Mouse (Mus musculus): ENCODE measurements around the gene Cers6.

Cers6 gene

DNA sequence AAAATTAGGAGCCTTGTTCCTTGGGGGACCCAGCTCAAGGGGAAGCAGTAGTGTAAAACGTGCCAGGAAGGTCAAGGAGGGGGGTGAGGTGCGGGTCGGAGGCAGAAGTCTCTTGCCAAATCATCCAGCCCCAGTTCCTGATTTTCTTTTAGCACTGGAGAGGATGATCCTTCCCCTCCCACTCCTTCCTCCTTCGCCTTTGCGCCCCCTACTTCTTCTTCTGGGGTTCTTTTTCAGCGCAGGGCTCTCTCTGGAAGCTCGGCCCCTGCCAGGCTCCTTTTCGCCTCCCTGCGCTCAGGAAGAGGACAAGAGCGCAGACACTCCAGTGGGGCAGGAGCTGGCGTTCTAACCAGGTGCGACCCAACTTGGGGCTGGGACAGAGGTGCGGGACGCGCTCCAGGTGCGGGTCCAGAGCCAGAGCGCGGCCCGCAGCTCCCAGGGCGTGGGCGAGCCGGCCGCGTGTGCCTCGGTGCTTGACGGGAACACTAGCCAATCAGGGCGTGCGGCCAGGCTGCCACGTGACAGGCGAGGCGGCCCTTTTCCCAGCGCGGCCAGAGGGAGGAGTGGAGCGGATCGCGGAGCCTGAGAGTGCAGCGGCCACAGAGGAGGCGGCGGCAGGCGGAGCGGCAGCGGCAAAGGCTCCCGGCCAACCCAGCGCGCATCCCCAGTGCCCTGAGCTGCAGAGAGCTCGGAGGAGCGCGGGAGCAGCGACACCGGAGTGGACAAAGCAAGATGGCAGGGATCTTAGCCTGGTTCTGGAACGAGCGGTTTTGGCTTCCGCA is at the start of gene Cers6:
Gene Cers6, plus strand, starts transcription at position 538 of the 782 bp plus-strand sequence.
- DNase-seq (ENCODE audit: low spot score in 2 of 2), result peak; percentile 90 to 98

DNA sequence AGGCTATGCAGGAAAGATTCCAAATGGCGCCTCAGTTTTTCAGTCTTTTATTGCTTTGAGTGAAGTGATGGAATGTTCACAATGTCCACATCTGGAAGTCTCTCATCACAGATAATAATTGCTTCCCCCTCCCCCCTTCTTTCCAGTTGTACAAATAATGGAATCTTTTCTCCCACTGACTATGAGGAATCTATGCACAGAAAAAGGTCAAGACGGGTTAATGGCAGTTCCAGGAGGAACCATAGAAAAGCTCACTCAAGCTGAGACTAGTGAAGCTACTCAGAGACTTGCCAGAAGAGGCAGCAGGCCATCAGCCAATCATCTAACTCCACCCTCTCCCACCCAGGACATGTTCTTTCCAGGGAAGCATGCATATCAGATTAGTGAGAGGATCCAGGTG is 46.8 kb upstream of the Cers6 start:
- DNase-seq (ENCODE audit: low spot score in 2 of 2), result no peak

DNA sequence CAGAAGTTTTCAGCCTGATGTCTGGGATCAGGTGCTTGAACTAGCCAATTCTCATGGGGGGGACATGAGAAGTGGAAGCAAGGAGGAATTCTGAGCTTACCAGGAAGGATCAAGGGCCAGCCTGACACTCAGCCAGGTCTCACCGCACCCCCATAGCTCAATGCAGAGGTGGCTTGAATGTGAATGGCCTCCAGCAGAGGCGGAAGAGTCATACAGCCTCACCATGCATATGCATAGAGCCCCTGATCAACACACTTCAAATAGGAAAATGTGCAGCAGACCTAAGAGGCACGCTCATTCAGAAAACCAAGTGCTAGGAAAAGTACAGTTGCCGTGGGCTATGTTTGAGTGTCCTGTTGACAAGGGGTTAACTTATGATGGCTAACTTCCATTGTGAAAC is 42.2 kb upstream of the Cers6 start:
- no peak for DNase-seq (ENCODE audit: low spot score in 2 of 2)

DNA sequence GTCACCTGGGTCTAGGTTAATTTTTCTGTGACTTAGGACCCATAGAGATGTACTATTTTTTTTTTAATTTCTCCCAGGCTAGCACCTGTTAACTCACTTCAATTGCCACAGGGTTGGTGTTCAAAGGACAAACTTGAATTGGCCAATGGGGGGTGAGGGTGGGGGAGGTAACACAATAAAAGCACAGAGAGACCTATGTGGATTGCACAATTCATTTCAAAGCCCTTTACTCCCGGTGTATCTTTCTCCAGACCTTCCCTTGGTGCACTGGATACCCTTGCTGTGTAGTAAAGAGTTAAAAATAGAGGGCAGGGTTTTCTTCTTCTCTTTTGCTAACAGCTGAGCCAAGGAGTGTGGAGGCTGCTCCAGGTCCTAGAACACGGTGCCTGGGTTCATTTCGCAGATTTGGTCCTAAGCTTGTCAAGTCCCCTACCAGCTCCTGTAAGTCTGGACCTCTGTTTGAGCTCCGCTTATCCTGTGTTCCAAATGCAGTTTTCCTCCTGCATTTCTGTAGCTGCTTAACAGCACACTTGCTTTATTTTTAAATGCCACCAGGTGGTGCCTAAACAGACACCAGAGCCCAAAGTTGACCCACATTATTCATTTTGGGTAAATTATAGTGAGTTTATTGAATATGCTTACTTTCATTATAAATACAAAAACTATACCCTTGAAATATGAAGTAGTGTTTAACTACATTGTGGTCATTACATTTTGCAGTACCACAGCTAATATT is 38.9 kb upstream of the Cers6 start:
- no peak for DNase-seq (ENCODE audit: low spot score in 2 of 2)

DNA sequence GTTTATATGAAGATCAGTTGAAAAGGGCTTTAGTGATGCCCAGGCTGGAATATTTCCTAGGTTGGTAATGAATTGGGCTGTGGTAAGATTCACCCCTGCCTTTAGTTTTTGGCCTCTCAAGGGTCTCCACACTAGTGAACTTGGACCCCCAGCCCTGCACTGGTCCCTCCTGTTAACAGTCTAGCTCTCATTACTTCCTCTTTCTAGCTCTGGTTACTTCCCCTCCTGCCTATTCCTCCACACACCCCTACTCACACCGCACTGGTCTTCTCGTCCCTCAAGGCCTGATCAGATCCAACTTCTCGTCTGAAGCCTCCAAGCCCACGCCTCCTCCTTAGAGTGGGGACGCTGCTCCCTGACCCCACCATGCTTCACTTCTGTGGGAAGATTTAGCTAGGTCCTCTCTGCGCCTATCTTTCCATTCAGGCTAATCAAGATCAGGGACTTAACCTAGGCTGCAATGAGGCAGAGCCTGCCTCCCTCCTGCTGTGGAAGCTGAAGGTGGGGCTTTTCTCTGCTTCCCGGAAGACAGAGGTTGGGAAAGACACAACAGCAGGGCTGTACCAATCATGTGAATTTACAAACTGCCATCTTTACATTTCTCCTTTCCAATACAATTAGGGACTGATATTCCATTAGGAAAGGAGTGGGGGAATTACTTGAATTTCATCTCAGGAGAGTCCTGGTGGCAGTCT is 35.8 kb upstream of the Cers6 start:
- DNase-seq (ENCODE audit: low spot score in 2 of 2), result no peak

DNA sequence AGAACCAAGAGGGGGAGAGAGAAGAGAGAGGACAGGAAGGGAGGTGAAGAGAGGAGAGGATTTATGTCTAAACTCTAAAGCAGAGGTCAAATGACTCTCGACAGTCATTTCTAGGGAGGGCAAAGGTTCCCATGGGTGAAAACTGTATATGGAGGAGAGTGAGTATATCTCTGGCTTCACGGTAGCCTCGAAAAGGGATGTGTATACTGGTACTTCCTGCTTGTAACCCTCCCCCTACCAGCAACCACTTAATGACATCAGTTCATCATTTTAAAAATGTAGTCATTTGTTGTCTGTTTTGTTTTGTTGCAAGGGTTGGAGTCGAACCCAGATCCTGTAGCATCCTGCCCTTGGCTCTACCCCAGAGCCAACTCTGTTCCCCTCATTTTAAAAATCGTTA is 17.9 kb upstream of the Cers6 start:
- DNase-seq (ENCODE audit: low spot score in 2 of 2), result no peak

DNA sequence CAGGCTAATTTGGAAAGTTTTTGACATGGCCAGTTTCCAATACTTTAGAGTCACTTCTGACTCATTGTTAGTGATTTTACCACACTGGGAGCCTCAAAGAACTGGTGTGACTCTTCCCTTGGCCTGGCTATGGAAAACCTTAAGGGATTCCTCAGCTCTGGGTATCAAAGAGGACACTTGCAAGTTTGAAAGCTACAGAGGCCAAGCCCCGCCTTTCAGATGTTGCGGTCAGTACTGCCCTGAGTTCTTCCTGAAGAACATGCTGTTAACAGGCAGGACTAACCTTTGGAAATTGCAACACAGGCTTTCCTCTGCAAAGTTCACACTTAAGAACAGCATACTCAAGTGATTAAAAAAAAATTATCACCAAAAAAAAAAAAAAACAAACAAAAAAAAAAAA is 16.7 kb upstream of the Cers6 start:
- DNase-seq (ENCODE audit: low spot score in 2 of 2), result no peak

DNA sequence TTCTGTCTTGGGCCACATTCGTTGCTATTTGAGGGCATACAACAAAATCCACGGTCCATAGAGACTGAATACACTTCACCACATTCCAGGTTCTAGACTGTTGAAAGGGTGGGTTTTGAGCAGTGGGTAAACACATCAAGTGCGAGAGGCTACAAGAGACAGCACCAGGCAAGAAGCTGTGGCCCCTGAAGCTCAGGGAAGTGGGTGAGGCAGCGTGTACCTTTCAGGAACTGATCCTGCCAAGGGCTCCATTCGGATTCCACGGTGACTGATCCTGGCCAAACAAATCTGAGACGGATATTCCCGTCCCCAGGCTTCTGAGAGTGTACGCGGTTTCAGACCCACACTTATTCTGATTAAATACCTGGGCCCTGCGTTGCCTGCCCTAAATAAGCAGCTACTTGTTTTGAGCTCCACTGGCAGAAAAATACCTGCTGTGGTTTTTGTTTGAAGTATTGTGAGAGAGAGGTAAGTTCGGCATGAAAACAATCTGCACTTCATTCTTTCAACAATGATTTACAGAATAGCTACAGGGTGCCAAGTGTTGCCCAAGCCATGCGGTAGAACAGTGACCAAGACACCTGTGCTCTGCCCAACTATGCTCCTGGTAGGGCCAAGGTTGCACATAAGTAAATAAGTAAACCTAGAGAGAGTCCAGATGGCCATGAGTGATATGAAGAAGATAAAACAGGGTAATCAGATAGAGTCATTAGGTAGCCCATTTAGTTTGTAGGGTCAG is 16.1 kb upstream of the Cers6 start:
- no peak for DNase-seq (ENCODE audit: low spot score in 2 of 2)

DNA sequence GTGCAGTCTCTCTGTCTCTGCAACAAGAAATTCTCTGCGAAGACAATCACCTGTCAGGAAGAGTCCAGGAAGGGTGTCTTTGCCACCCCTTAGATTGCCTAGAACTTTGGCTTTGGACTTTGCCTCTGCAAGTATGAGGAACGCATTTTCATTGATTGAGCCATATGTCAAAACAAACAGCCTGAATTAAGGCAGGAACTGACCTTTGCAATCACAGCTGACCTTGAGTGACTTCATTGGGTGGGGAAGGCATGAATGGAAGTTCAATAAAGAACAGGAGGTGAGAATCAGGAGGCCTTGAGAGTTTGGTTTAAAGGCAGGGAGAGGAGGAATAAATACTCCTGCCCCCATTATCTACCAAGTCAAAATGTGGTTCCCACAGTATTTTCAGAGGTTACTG is 850 bp upstream of the Cers6 start:
- DNase-seq (ENCODE audit: low spot score in 2 of 2), result no peak

DNA sequence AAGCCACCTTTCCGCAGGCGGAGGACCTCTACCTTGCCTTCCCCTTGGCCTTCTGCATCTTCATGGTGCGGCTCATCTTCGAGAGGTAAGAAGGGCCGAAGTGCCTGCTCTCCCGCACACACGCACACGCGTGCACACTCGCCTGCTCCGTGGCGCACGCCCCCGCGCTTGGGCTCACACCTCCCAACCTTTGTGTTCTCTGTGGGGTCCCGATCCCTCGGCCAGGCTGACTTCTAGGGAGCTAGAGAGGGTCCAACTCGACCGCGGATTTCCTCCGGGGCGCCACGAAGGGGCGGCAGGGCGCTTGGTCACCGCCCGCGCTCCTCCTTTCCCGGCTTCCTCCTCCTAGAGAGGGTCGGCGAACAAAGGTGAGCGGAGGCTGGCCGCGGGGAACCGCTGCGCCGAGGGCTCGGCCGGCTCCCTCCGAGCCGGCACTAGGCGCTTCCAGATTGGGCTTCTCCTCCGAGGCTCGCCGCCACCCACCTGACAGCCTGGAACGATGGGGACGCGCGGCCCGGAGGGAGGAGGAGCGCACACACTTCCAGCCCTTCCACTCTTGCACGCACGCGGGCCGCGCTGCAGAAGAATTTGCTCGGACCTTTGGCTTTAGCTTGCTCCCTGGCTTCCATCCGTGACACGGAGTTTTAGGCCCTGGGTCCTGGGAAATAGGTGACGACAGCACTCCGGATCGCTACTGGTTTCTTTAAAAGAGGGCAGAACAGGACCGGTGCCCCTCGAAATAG is 651 bp downstream of the Cers6 start:
- DNase-seq (ENCODE audit: low spot score in 2 of 2), result peak; percentile 26 to 53

DNA sequence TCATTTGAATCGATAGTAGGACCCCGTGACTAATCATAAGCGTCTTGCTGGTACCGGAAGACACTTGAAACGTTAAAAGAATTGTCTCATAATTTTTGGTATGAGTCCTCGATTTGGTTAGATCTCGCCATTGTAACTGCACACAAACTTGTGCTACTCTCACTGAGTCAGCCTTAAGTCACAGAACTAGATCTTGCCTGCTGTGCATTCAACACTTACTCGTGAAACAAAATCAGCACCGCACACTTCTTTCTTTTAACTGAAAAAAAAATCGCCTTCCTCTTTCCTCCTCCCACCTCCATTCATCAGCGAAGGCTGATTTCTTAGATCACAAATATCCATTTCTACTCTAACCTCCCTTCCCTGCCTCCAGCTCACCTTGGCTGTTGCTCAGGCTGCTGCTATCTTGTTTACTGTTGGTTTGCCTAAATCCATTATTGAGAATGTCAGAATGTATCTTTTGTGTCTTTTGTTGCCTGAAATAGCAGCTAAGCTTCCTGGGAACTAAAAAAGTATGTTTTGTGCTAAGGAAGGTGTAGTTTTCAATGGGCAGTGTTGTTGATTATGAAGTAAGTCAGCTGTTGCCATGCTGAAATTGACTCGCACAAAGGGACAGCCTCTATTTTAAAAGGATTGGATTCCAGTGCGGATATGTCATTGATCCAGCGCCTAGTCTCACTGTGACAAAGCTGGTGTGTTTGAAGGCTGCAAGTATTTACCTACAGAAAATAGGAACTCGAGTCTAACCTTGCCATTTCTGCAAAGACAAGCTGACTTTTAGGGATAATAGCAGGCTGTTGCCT is 1.4 kb downstream of the Cers6 start:
- no peak for DNase-seq (ENCODE audit: low spot score in 2 of 2)

DNA sequence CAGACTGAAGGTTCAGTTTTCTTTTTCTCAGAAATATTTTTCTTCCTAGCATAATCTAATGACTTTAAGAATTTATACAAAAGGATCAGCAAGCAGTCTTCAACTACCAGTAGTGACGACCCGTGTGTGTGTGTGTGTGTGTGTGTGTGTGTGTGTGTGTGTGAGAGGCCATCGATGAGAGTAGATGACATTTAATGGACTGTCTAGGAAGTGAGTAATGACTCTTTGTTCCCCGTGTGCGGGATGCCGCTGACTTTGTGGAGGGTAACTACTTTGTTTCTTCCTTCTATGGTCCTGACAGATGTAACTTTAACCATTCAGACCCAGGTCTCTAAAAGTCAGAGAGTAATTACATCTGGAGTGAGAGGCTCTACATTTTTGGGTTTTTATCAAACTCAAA is 2.3 kb downstream of the Cers6 start:
- no peak for DNase-seq (ENCODE audit: low spot score in 2 of 2)

DNA sequence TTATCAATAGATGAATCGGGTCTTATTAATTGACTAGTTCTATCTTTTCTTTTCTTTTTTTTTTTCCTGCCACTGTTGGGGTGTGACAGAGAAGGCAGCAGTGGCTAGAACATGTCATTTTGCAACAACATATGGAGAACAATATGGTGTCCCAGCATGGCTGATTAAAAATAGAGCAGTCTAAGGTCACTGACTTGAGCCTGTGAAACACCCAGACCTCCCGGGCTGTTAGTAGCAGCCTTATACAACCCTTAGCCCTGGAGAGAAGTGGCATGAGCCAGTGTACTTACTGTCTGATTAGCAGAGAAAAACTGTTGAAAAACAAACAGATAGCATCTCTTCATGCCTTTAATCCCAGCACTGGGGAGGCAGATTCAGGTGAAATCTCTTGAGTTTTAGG is 3.1 kb downstream of the Cers6 start:
- DNase-seq (ENCODE audit: low spot score in 2 of 2), result no peak

DNA sequence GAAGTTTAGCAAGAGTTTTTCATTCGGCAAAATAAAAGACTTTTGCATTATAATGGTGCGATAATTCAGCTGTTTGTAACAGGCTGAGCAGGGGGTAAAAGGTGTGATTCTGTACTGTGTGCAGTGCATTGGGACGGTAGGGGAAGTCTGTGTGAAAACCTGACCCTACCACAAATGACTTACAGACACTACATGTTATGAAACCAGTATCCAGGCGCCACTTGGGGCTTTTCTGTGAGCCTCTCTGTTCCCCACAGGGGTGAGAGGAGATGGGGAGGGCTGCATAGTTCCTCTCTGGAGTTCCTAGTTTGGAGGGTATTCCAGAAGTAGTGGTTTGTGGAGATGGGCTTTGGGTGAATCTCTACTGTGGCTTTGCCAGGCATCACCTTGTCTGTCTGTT is 5.9 kb downstream of the Cers6 start:
- no peak for DNase-seq (ENCODE audit: low spot score in 2 of 2)

DNA sequence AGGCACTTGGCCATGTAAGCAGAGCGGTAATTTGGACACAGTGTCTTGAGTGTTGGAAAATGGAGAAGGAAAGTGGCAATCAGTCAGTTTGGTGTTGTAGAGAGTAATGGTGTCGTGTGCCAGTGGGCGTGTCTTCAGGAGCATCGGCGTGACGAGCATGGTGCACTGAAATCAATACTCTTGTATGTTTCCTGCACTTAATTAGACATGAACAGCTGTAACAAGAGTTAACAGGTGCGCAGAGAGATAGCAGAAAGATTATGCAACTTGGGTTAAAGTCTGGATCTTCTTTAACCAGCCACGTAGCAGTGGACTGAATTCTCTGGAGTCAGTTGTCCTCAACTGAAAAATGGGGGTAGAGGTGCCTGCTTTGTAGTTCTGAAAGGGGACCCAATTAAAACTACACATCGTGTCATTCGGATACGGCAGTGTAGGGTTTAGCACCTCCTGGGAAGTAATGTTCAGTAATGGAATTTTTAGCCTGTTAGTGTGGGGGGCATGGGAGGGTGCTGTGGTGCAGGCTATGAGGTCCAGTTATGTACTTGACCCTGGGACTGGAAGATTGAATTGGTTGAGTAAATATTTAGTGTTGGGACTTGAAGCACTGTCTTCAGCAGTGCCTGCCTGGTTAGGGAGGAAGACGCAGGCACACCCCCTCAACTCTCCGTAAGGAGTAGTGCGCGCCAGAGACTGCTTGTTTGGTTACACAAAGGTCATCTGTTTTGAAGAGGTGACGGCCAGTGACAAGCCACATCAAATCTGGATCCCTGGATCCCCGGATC is 9.9 kb downstream of the Cers6 start:
- no peak for DNase-seq (ENCODE audit: low spot score in 2 of 2)

DNA sequence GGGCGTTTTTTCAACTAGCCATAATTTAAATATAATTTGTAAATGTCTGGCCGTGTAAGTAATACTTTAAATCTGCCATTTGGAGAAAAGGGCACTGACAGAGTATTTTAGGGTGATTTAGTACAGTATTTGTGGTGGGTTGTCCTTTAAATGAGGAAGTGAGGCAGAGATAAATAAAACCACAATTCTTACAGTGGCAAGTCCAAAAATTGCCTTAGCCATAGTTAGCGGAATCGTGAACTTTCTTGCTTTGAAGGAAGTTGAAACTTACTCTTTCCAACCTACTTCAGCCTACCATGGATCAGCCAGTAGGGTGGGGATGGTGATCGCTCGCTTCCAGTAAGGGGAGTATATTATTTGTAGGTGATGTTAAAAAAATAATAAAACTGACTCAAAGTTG is 11.8 kb downstream of the Cers6 start:
- DNase-seq (ENCODE audit: low spot score in 2 of 2), result no peak

DNA sequence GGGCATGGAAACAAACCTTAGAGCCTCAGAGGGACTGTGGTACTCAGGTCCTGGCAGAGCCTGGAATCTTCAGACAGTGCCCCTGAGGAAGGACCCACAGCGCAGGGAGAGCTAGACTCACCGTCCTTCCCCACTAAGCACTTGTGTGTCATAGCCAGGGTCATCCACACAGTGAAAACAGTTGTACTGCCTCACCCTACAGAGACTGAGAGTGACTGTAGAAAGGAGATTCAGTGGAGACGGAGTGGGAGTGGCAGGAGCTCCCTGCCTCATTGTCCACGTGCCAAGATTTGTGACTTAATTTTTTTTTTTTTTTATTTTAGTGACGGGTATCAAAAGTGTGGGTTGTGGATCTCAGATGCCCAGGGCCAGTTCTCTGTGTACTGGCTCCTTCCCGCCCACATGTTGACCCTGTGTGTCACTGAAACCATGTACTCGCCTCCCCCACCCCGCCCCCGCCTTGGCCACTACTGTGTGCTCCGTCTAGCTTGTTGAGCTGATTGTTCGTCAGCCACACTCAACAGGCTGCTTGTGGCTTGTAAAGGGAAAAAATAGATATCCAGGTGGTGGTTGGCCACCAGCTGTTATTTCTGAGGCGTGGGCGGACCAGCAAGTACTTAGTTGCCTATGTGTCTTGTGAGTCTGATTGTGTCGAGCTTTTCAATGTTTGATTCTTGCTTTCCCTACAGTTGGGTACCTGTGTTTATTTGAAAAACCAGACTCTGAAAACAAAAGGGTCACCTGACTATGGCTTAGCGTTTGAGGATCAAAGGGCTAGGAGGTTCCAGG is 12.6 kb downstream of the Cers6 start:
- no peak for DNase-seq (ENCODE audit: low spot score in 2 of 2)

DNA sequence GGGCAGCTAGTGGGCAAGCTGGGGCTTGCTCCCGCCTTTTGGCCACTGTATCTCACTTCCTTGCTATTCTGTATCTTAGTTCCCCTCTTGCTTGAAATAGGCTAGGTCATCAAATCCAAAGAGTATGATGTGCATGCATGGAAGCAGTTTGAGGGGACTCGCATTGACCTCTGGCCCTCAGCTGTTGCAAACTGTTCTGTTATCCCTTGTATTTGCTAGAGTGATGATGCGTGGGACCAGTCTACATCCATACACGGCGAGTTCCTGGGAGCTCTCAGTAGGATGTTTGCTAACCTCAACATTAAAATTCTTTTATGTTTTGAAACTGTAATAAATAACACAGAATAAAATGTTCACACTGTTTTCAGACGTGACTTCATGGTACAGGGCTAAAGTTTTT is 13.3 kb downstream of the Cers6 start:
- no peak for DNase-seq (ENCODE audit: low spot score in 2 of 2)

DNA sequence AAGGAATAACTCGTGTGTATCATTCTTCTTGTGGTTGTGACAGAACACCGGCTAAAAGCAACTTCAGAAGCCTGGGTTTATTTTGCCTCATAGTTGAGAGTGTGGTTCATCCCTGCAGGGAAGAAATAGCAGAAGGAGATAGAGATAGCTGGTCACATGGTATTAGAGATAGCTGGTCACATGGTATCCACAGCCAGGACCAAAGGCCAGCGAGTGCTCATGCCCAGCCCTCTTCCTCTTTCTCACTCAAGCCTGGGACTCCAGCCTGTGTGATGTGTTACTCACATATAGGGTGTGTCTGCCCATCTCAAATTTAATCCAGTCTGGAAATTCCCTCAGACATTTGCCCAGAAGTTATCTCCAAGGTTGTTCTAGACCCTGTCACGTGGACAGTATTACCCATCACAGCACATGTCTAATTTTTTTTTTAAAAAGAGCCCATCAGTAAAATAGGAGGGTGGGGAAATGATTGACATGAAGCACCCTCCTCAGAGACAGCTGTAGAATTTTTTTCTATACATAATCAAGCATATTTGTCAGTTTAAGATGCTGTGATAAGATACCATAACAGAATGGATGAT is 17.9 kb downstream of the Cers6 start:
- no peak for DNase-seq (ENCODE audit: low spot score in 2 of 2)
